Mouse (Mus musculus) A20 (cell line): ENCODE results near the gene Gmds.

Experiments
- DNase-seq: peaks from one replicate; pipeline ENCODE4 v3.0.0-alpha.2; 2011; ENCODE audit warnings: low read depth, low spot score

The Gmds gene

GRCm38 (mm10) chr13:31792480-31793132 is 545.9 kb downstream of the Gmds start:
- peak; percentile 53 for DNase-seq

- DNase-seq = no peak
Measured at GRCm38 (mm10) chr13:31784757-31785156, 553.8 kb downstream of the Gmds start.

GRCm38 (mm10) chr13:31782063-31782462 is 556.5 kb downstream of the Gmds start:
- DNase-seq = no peak

- DNase-seq = no peak
Measured at GRCm38 (mm10) chr13:31780299-31780698, 558.2 kb downstream of the Gmds start.

- no peak for DNase-seq
Measured at GRCm38 (mm10) chr13:31779281-31779981, 559.1 kb downstream of the Gmds start.

- no peak for DNase-seq
Measured at GRCm38 (mm10) chr13:31775762-31776161, 562.8 kb downstream of the Gmds start.

- DNase-seq = no peak
Measured at GRCm38 (mm10) chr13:31772882-31773281, 565.7 kb downstream of the Gmds start.
